Mouse (Mus musculus) kidney, adult 10 weeks (tissue): ENCODE measurements around the gene B9d2. TPM values are rescaled to one million over a fixed set of nuclear protein-coding genes. Genes with fewer than 3 reads are reported as not detected.

Experiments used
- polyA plus RNA-seq: library from polyadenylated mRNA; stranded (reverse); fragments of 350-450 nt; fragmentation: Illumina TruSeq; extraction: RNeasy Lipid Tissue Mini Kit (QIAGEN cat#74804); gene quantifications from one replicate; pipeline ENCODE4 v1.2.3, GENCODE M21; 2014; ENCODE audit warnings: low read depth, low replicate concordance

Gene B9d2
- polyA plus RNA-seq = not detected

GRCm38 (mm10) chr7:25680514-25681258, at the start of gene B9d2:
B9d2 (plus strand) TSS chr7:25680780.

GRCm38 (mm10) chr7:25658657-25659472, 21.7 kb upstream of the B9d2 start, which contains the start of the genes Bckdha and Exosc5:
Bckdha (minus strand) TSS chr7:25658981.
Exosc5 (plus strand) TSS chr7:25659164.

DNA sequence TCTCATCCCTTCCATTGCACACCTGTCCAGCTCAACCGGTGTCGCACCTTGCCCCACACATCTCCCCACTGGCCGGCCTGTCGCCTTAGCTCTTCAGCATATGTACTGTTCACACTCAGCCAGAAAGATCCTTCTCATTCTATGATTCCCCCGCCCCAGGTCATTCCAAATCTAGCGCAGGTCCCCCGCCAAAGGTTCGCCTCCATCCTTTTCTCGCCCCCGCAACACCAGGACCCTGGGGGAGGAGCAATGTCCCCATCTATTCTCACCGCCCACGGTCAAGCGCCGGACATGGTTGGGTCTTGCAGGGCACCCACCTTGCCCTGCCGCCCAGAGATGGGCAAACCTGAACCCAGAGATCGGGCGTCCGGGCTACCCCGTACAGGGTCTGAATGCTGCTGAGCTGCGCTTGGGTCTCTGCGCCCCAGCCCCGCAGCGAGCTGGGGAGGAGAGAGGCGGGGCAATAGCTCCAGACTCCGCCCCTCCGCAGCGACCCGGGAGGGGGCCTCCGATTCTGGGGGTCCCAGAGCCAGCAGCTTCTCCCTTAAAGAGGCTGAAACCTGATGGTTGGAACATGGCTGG, 5.8 kb upstream of the B9d2 start, which contains the start of gene Tmem91:
TSS of gene Tmem91 (minus strand) at position 448 of the 582 bp plus-strand sequence.

GRCm38 (mm10) chr7:25686680-25687531, 6.3 kb downstream of the B9d2 start, which contains the start of gene Tgfb1:
Tgfb1 (plus strand) TSS chr7:25687002.

GRCm38 (mm10) chr7:25718788-25719417, 38.3 kb downstream of the B9d2 start, which contains the start of gene Ccdc97:
Ccdc97 (minus strand) TSS chr7:25719088.

Other genes with a start within 250 kb of the B9d2 start
- gene Ceacam1, start 203.2 kb upstream of the B9d2 start, polyA plus RNA-seq = 89.5 TPM
- gene Ceacam2, start 140.9 kb upstream of the B9d2 start, polyA plus RNA-seq = 199 TPM
- 6.0 TPM for gene Erich4, start 64.9 kb upstream of the B9d2 start, polyA plus RNA-seq
- 28.8 TPM for gene Dmac2, start 61.4 kb upstream of the B9d2 start, polyA plus RNA-seq
- gene B3gnt8, start 54.1 kb upstream of the B9d2 start, polyA plus RNA-seq = not detected
- 0.61 TPM for gene Bckdha, start 21.8 kb upstream of the B9d2 start, polyA plus RNA-seq
- 0.32 TPM for gene Exosc5, start 21.6 kb upstream of the B9d2 start, polyA plus RNA-seq
- not detected for gene Tmem91, start 5.6 kb upstream of the B9d2 start, polyA plus RNA-seq
- gene Tgfb1, start 6.2 kb downstream of the B9d2 start, polyA plus RNA-seq = 1.0 TPM
- gene Ccdc97, start 38.3 kb downstream of the B9d2 start, polyA plus RNA-seq = 2.3 TPM
- gene Hnrnpul1, start 74.0 kb downstream of the B9d2 start, polyA plus RNA-seq = 26.8 TPM
- 18.3 TPM for gene Axl, start 107.9 kb downstream of the B9d2 start, polyA plus RNA-seq
- gene Cyp2s1, start 136.1 kb downstream of the B9d2 start, polyA plus RNA-seq = 2.4 TPM
- gene Cyp2b10, start 216.8 kb downstream of the B9d2 start, polyA plus RNA-seq = not detected